Mouse (Mus musculus) common myeloid progenitor, adult 5-6 weeks (primary cell): ENCODE data around the gene Dgkh. TPM values are rescaled to one million over a fixed set of nuclear protein-coding genes. Genes with fewer than 3 reads are reported as not detected.
A peak's percentile ranks its signal among the peaks of the same experiment; 100 is the strongest.

Source experiments
- ATAC-seq: replicated peaks from 2 replicates; pipeline ENCODE4 v1.8.0; 2016; ENCODE audit warnings: low read depth, mild to moderate bottlenecking, moderate TSS enrichment, inconsistent platforms; ENCODE audit not compliant: poor library complexity, severe bottlenecking
- total RNA-seq: library from RNA; stranded (forward); fragments of 200-1000, 187-1606 nt; gene quantifications from 2 replicates; pipeline ENCODE4 v1.2.3, GENCODE M21; 2017

Gene Dgkh
- total RNA-seq, 1 experiment from 2014 or later: 0.23 TPM

GRCm38 (mm10) chr14:78641314-78641713 is 91.3 kb downstream of the Dgkh start:
- ATAC-seq: no peak

- ATAC-seq: 0 out of 2 replicates have a peak, but pooled peaks have one; percentile 18
Observed at GRCm38 (mm10) chr14:78639691-78640090, 92.9 kb downstream of the Dgkh start.

GRCm38 (mm10) chr14:78635612-78636400 is 96.8 kb downstream of the Dgkh start:
- ATAC-seq: no peak

GRCm38 (mm10) chr14:78632747-78633146 is 99.8 kb downstream of the Dgkh start:
- ATAC-seq: no peak

GRCm38 (mm10) chr14:78630923-78631875 is 101.4 kb downstream of the Dgkh start:
- no peak for ATAC-seq

- ATAC-seq: 0 out of 2 replicates have a peak, but pooled peaks have one; percentile 65
Observed at GRCm38 (mm10) chr14:78627516-78628275, 104.9 kb downstream of the Dgkh start.

- no peak for ATAC-seq
Observed at GRCm38 (mm10) chr14:78618883-78619295, 113.7 kb downstream of the Dgkh start.

GRCm38 (mm10) chr14:78613569-78613968 is 119.0 kb downstream of the Dgkh start:
- peak; percentile 50; the same call in 1 of the 2 replicates for ATAC-seq

- no peak for ATAC-seq
Observed at GRCm38 (mm10) chr14:78612111-78612788, 120.3 kb downstream of the Dgkh start.

- ATAC-seq: no peak
Observed at GRCm38 (mm10) chr14:78594916-78595315, 137.7 kb downstream of the Dgkh start.

- no peak for ATAC-seq
Observed at GRCm38 (mm10) chr14:78592965-78593364, 139.6 kb downstream of the Dgkh start.

- peak; percentile 72 for ATAC-seq
Observed at GRCm38 (mm10) chr14:78590335-78590734, 142.2 kb downstream of the Dgkh start.

- no peak for ATAC-seq
Observed at GRCm38 (mm10) chr14:78584222-78584621, 148.4 kb downstream of the Dgkh start.

GRCm38 (mm10) chr14:78583168-78583567 is 149.4 kb downstream of the Dgkh start:
- ATAC-seq: no peak

- ATAC-seq: no peak
Observed at GRCm38 (mm10) chr14:78575899-78576298, 156.7 kb downstream of the Dgkh start.

GRCm38 (mm10) chr14:78568410-78568809 is 164.2 kb downstream of the Dgkh start:
- no peak for ATAC-seq

- no peak for ATAC-seq
Observed at GRCm38 (mm10) chr14:78566431-78566830, 166.1 kb downstream of the Dgkh start.

- ATAC-seq: no peak
Observed at GRCm38 (mm10) chr14:78564292-78564691, 168.3 kb downstream of the Dgkh start.

GRCm38 (mm10) chr14:78563211-78563610 is 169.4 kb downstream of the Dgkh start:
- ATAC-seq: no peak
